Mouse (Mus musculus): ENCODE measurements around the gene Zfp787.

- TF ChIP-seq MAX (IDR thresholded peaks at IDR 0.05) (no peak), CTCF (IDR thresholded peaks at IDR 0.05; ENCODE audit: control insufficient read depth, insufficient read depth, insufficient read length) (no peak), USF1 (IDR thresholded peaks at IDR 0.05; ENCODE audit: low read depth) (no peak), MYOG (IDR thresholded peaks at IDR 0.05; ENCODE audit: control insufficient read depth, extremely low read depth, insufficient read length) (no peak)
These were observed 25.5 kb downstream of the Zfp787 start for GRCm38 (mm10) chr7:6130346-6130745.

Measured in C2C12 (cell line).